Mouse (Mus musculus): ENCODE measurements around the gene Dap. TPM values are rescaled to one million over a fixed set of nuclear protein-coding genes. Genes with fewer than 3 reads are reported as not detected.

Dap gene
- polyA plus RNA-seq, 1 experiment = 34.9 TPM

DNA sequence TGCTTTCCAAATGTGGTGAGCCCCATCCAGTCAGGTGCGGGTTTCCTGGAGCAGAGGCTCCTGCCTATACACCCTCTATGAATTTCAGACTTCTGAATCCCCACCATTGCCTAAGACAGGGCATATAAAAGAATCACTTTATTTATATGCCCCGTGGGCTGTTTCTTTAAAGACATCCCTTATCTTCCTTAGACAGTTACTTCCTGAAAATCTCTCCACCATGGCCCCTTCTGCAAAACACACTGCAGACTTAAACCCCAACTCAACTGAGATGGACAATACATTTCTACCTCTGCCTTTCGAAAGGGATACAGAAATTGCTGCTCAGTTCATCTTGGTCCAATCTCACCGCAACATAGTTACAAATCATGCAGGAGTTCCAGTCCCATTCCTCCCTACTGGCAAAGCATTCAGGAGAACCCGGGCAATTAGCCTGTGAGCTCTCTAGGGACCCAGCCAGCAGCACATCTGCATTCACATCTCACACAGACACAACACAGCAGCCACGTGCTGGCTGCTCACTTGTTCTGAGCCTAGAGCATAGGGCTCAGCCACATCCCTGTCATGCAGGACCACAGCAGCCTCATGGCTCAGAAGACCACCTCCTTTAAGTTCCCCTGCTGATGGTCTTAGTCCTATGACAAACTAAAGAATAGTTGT lies 75.3 kb downstream of the Dap start:
- WGBS = 49% methylated on average over 6 of the region's 6 CpGs
- Histone ChIP-seq H3K27me3 (ENCODE audit: control insufficient read depth, insufficient read depth, low read length) (no peaks in the 10 kb centered on the region), H3K27ac (ENCODE audit: control insufficient read depth, insufficient read depth, low read length) (no peak overlapping the region), H3K4me1 (replicated peaks; ENCODE audit: control insufficient read depth, insufficient read depth, low read length) (no peaks in the 10 kb centered on the region), H3K36me3 (ENCODE audit: control insufficient read depth, insufficient read depth, low read length) (no peaks in the 10 kb centered on the region), H3K4me3 (ENCODE audit: control insufficient read depth, insufficient read depth, low read length) (no peak overlapping the region)
- no peak for TF ChIP-seq CTCF (IDR thresholded peaks at IDR 0.05; ENCODE audit: borderline replicate concordance, control insufficient read depth, extremely low read depth, insufficient read depth, low read length, poor library complexity)
- no peak for TF ChIP-seq POLR2A (IDR thresholded peaks at IDR 0.05; ENCODE audit: control insufficient read depth, extremely low read depth, insufficient read depth, low read length, poor library complexity)
- no peak for DNase-seq

DNA sequence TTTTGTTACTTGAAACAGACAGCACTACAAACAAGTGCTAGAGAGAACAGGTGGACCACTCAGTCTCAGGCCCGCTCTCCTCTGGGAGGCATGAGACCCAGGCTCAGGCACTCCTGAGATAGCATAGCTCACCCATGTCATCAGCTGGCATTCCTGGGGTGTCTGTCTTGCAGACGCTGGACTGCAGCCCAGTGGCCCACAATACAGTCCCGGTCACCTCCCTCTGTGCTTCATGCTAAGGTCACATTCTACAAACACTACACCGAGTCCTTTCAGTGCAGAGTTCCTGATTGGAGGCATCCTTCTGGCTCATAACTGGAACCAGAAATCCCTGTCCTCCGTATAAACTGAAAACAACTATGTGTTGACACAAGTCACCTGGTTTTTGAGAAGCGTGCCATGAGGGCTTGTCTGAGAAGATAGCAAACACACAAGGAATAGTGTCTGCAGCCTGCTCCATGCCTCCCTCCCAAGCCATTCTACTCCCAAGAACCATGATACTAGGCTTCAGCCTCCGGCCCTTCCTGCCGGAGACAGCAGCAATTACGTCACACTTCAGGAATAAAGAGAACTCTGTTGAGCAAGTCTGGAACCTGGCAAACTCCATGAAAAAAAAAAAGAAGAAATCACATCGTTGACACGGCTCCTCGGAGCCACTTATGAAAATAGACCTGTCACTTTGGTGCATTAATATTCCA lies 78.3 kb downstream of the Dap start:
- H3K4me1 ChIP-seq (replicated peaks; ENCODE audit: control insufficient read depth, insufficient read depth, low read length) = no peaks in the 10 kb centered on the region
- no peak overlapping the region for H3K4me3 ChIP-seq (ENCODE audit: control insufficient read depth, insufficient read depth, low read length)
- DNase-seq = no peak
- no peak overlapping the region for H3K27ac ChIP-seq (ENCODE audit: control insufficient read depth, insufficient read depth, low read length)
- no peaks in the 10 kb centered on the region for H3K27me3 ChIP-seq (ENCODE audit: control insufficient read depth, insufficient read depth, low read length)
- 94% methylated on average over 12 of the region's 12 CpGs for WGBS
- no peaks in the 10 kb centered on the region for H3K36me3 ChIP-seq (ENCODE audit: control insufficient read depth, insufficient read depth, low read length)
- TF ChIP-seq POLR2A (IDR thresholded peaks at IDR 0.05; ENCODE audit: control insufficient read depth, extremely low read depth, insufficient read depth, low read length, poor library complexity) (no peak), CTCF (IDR thresholded peaks at IDR 0.05; ENCODE audit: borderline replicate concordance, control insufficient read depth, extremely low read depth, insufficient read depth, low read length, poor library complexity) (no peak)

DNA sequence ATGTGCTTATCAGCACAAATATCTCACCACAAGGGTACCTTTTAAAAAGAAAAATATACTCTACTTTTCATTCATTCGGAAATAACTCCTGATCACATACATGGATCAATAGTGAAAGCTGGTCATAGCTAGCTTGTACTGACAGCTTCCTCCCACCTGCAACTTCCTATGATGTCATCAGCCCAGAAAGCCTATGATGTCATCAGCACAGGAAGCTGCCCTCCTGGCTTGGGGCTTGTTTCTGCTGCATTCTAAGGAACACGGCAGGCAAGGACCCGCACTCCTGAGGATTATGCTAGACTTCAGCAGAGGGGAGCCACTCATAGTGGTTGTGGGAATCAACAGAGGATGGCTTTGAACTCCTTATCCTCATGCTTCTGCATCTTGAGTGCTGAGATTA lies 80.2 kb downstream of the Dap start:
- DNase-seq = no peak
- H3K27ac ChIP-seq (ENCODE audit: control insufficient read depth, insufficient read depth, low read length) = no peak overlapping the region
- H3K36me3 ChIP-seq (ENCODE audit: control insufficient read depth, insufficient read depth, low read length) = no peaks in the 10 kb centered on the region
- TF ChIP-seq POLR2A (IDR thresholded peaks at IDR 0.05; ENCODE audit: control insufficient read depth, extremely low read depth, insufficient read depth, low read length, poor library complexity) = no peak
- TF ChIP-seq CTCF (IDR thresholded peaks at IDR 0.05; ENCODE audit: borderline replicate concordance, control insufficient read depth, extremely low read depth, insufficient read depth, low read length, poor library complexity) = no peak
- no peaks in the 10 kb centered on the region for H3K4me1 ChIP-seq (replicated peaks; ENCODE audit: control insufficient read depth, insufficient read depth, low read length)
- WGBS = 71% methylated on average over 3 of the region's 3 CpGs
- H3K27me3 ChIP-seq (ENCODE audit: control insufficient read depth, insufficient read depth, low read length) = no peaks in the 10 kb centered on the region
- no peak overlapping the region for H3K4me3 ChIP-seq (ENCODE audit: control insufficient read depth, insufficient read depth, low read length)

- no peaks in the 10 kb centered on the region for H3K27me3 ChIP-seq (ENCODE audit: control insufficient read depth, insufficient read depth, low read length)
- no peak for DNase-seq
- no peaks in the 10 kb centered on the region for H3K4me1 ChIP-seq (replicated peaks; ENCODE audit: control insufficient read depth, insufficient read depth, low read length)
- no peak for TF ChIP-seq POLR2A (IDR thresholded peaks at IDR 0.05; ENCODE audit: control insufficient read depth, extremely low read depth, insufficient read depth, low read length, poor library complexity)
- no peak for TF ChIP-seq CTCF (IDR thresholded peaks at IDR 0.05; ENCODE audit: borderline replicate concordance, control insufficient read depth, extremely low read depth, insufficient read depth, low read length, poor library complexity)
- H3K27ac ChIP-seq (ENCODE audit: control insufficient read depth, insufficient read depth, low read length) = no peak overlapping the region
- no peaks in the 10 kb centered on the region for H3K36me3 ChIP-seq (ENCODE audit: control insufficient read depth, insufficient read depth, low read length)
- 92% methylated on average over 6 of the region's 6 CpGs for WGBS
- H3K4me3 ChIP-seq (ENCODE audit: control insufficient read depth, insufficient read depth, low read length) = no peak overlapping the region
These were observed 81.1 kb downstream of the Dap start for GRCm38 (mm10) chr15:31305181-31305580.

DNA sequence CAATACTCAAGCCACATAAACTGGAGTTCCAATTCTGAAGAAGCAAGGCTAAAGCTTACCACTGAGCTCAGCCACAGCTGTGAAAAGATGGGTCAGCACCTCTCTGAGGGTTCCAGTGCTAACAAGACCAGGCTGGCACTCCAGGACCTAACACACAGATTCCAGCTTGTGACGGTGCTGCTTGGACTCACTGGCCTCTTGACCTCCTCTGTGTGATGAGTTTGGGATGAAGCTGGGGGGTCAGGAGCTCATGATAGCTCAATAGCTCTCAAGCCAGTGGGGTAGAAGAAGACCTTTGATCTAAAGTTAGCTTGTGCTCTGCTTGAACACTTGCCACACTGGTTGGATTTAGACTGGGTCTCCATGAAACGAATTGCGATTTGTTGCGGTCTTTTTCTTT lies 82.6 kb downstream of the Dap start:
- no peaks in the 10 kb centered on the region for H3K36me3 ChIP-seq (ENCODE audit: control insufficient read depth, insufficient read depth, low read length)
- no peak overlapping the region for H3K27ac ChIP-seq (ENCODE audit: control insufficient read depth, insufficient read depth, low read length)
- TF ChIP-seq POLR2A (IDR thresholded peaks at IDR 0.05; ENCODE audit: control insufficient read depth, extremely low read depth, insufficient read depth, low read length, poor library complexity) = no peak
- no peak for TF ChIP-seq CTCF (IDR thresholded peaks at IDR 0.05; ENCODE audit: borderline replicate concordance, control insufficient read depth, extremely low read depth, insufficient read depth, low read length, poor library complexity)
- H3K4me3 ChIP-seq (ENCODE audit: control insufficient read depth, insufficient read depth, low read length) = no peak overlapping the region
- 97% methylated on average over 4 of the region's 4 CpGs for WGBS
- H3K27me3 ChIP-seq (ENCODE audit: control insufficient read depth, insufficient read depth, low read length) = no peaks in the 10 kb centered on the region
- no peak for DNase-seq
- no peaks in the 10 kb centered on the region for H3K4me1 ChIP-seq (replicated peaks; ENCODE audit: control insufficient read depth, insufficient read depth, low read length)

DNA sequence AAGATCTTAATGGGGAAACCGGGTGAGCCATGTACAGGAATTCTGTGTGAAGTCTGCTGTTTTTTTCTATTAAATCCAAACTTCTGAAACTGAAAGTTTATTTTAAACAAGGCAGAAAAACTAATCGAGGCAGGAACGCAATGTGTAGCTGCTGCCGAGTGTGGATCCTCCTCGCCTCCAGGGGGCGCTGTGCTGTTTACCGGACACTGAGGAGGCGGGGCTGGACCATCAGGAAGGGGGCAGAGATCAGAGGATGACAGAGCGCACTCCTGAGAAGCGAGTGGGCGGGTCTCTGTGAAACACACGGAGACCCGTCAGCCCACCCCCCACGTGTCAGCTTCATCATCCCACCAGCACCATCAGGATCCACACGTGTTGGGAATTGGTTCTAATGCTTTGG lies 85.4 kb downstream of the Dap start:
- Histone ChIP-seq H3K27me3 (ENCODE audit: control insufficient read depth, insufficient read depth, low read length) (no peaks in the 10 kb centered on the region), H3K4me1 (replicated peaks; ENCODE audit: control insufficient read depth, insufficient read depth, low read length) (no peaks in the 10 kb centered on the region), H3K36me3 (ENCODE audit: control insufficient read depth, insufficient read depth, low read length) (no peaks in the 10 kb centered on the region), H3K4me3 (ENCODE audit: control insufficient read depth, insufficient read depth, low read length) (no peak overlapping the region), H3K27ac (ENCODE audit: control insufficient read depth, insufficient read depth, low read length) (no peak overlapping the region)
- DNase-seq = no peak
- peak; percentile 67; the same call in 1 of the 2 replicates for TF ChIP-seq CTCF (IDR thresholded peaks at IDR 0.05; ENCODE audit: borderline replicate concordance, control insufficient read depth, extremely low read depth, insufficient read depth, low read length, poor library complexity)
- TF ChIP-seq POLR2A (IDR thresholded peaks at IDR 0.05; ENCODE audit: control insufficient read depth, extremely low read depth, insufficient read depth, low read length, poor library complexity) = no peak
- WGBS = 89% methylated on average over 15 of the region's 15 CpGs
